15 mouse cellular contexts compared by ENCODE assay signal in genomic region chr7:74353707-74354468, GRCm38 (mm10).
DNase-seq lines count a peak whose midpoint lies in the region; ATAC-seq lines count a peak whose summit lies in the region.
"Had no signal": no experiment of that assay in that cellular context is flagged by ENCODE, and none has a peak within 500 bp of the region (broad histone marks: within the 10 kb centered on the region; RNA-seq: fewer than 3 reads in every experiment).

No protein-coding gene starts in this region.

- no peak overlapping the region; the same call in 1 of the 2 replicates for H3K9ac ChIP-seq in embryonic facial prominence, embryonic 11.5 days (replicated peaks; ENCODE audit: low read length)
- H3K9ac ChIP-seq in hindbrain, embryonic 13.5 days = peak overlapping the region; percentile 61; the same call in 1 of the 2 replicates
- peak overlapping the region; percentile 52 for H3K9ac ChIP-seq in midbrain, embryonic 13.5 days (replicated peaks)

- H3K4me2 ChIP-seq in embryonic facial prominence, embryonic 11.5 days (ENCODE audit: low read depth, low read length) = no peak overlapping the region
- H3K4me2 ChIP-seq in hindbrain, embryonic 13.5 days = no peak overlapping the region
- H3K4me2 ChIP-seq in midbrain, embryonic 13.5 days (replicated peaks) = no peak overlapping the region

- 0 out of 2 replicates have a peak, but pooled peaks have one; percentile 15 for ATAC-seq in cerebellum, adult (ENCODE audit: insufficient number of reproducible peaks, low FRiP score, low TSS enrichment)
- 0 out of 2 replicates have a peak, but pooled peaks have one; percentile 31 for ATAC-seq in embryonic facial prominence, embryonic 11.5 days (replicated peaks; ENCODE audit: insufficient number of reproducible peaks, low FRiP score, low TSS enrichment, low read depth)
- peak; percentile 34 for ATAC-seq in hindbrain, embryonic 13.5 days (ENCODE audit: low FRiP score)
- peak; percentile 32 for ATAC-seq in midbrain, embryonic 13.5 days

- no peak overlapping the region for H3K4me3 ChIP-seq in embryonic facial prominence, embryonic 11.5 days (ENCODE audit: low read depth, low read length)
- H3K4me3 ChIP-seq in hindbrain, embryonic 13.5 days = no peak overlapping the region
- H3K4me3 ChIP-seq in midbrain, embryonic 13.5 days (replicated peaks) = no peak overlapping the region
- H3K4me3 ChIP-seq: left cerebral cortex, adult 2 months; myocyte had no signal

- no peak overlapping the region for H3K27ac ChIP-seq in embryonic facial prominence, embryonic 11.5 days (replicated peaks; ENCODE audit: low read depth, low read length)
- H3K27ac ChIP-seq in hindbrain, embryonic 13.5 days = peak overlapping the region; percentile 82
- H3K27ac ChIP-seq in midbrain, embryonic 13.5 days = peak overlapping the region; percentile 74
- H3K27ac ChIP-seq: left cerebral cortex, adult 2 months had no signal

- H3K9me3 ChIP-seq in embryonic facial prominence, embryonic 11.5 days (replicated peaks; ENCODE audit: control insufficient read depth, low read length) = no peaks in the 10 kb centered on the region
- no peaks in the 10 kb centered on the region for H3K9me3 ChIP-seq in hindbrain, embryonic 13.5 days
- no peaks in the 10 kb centered on the region for H3K9me3 ChIP-seq in midbrain, embryonic 13.5 days

- H3K36me3 ChIP-seq in embryonic facial prominence, embryonic 11.5 days (replicated peaks; ENCODE audit: control insufficient read depth, insufficient read depth, low read depth, low read length) = no peaks in the 10 kb centered on the region
- no peaks in the 10 kb centered on the region for H3K36me3 ChIP-seq in hindbrain, embryonic 13.5 days
- H3K36me3 ChIP-seq in midbrain, embryonic 13.5 days = no peaks in the 10 kb centered on the region
- H3K36me3 ChIP-seq: G1E had no signal

- peaks cover 4% of the 10 kb centered on the region; the same call in 1 of the 2 replicates for H3K4me1 ChIP-seq in embryonic facial prominence, embryonic 11.5 days (ENCODE audit: control insufficient read depth, insufficient read depth, low read length)
- H3K4me1 ChIP-seq in hindbrain, embryonic 13.5 days (replicated peaks) = peaks cover 28% of the 10 kb centered on the region
- H3K4me1 ChIP-seq in midbrain, embryonic 13.5 days (replicated peaks) = peaks cover 22% of the 10 kb centered on the region

- 62% methylated on average over 13 of the region's 13 CpGs for WGBS in embryonic facial prominence, embryonic 11.5 days
- WGBS in hindbrain, embryonic 13.5 days = 69% methylated on average over 13 of the region's 13 CpGs
- WGBS in midbrain, embryonic 13.5 days = 74% methylated on average over 13 of the region's 13 CpGs

- no peak for DNase-seq in cerebellum, postnatal 10 days
- peak; percentile 25 for DNase-seq in embryonic facial prominence, embryonic 11.5 days (ENCODE audit: low spot score)
- DNase-seq in ovary, postnatal 10 days (ENCODE audit: low spot score) = no peak
- DNase-seq in spleen, adult 12 weeks (ENCODE audit: low spot score) = no peak
- DNase-seq in thymus, adult 18-20 months = no peak
- DNase-seq: gastrocnemius, postnatal 25 days; lung, adult 2 months; spleen, adult 18-20 months; thymus, postnatal 36 days had no signal

- H3K27me3 ChIP-seq in embryonic facial prominence, embryonic 11.5 days (ENCODE audit: control insufficient read depth, insufficient read depth, low read length) = no peaks in the 10 kb centered on the region
- H3K27me3 ChIP-seq in hindbrain, embryonic 13.5 days = no peaks in the 10 kb centered on the region
- H3K27me3 ChIP-seq in midbrain, embryonic 13.5 days = no peaks in the 10 kb centered on the region; the same call in 1 of the 2 replicates
